Mouse (Mus musculus) c-Kit-negative CD71-positive TER-119-positive erythroid progenitor cells, embryonic 14.5 days (primary cell): Measurements from ENCODE around the gene Rnf17.

ENCODE experiments used
- DNase-seq: peaks from one replicate; pipeline ENCODE4 v3.0.0-alpha.2; 2013; ENCODE audit warnings: low read depth, low spot score

Gene Rnf17

GRCm38 (mm10) chr14:56506743-56507142 lies 104.4 kb downstream of the Rnf17 start:
- DNase-seq: no peak

GRCm38 (mm10) chr14:56512084-56512483 lies 109.7 kb downstream of the Rnf17 start:
- DNase-seq: no peak

- no peak for DNase-seq
Observed at GRCm38 (mm10) chr14:56514775-56515174, 112.4 kb downstream of the Rnf17 start.

- DNase-seq: no peak
Observed at GRCm38 (mm10) chr14:56530788-56531187, 128.4 kb downstream of the Rnf17 start.

- DNase-seq: no peak
Observed at GRCm38 (mm10) chr14:56544946-56545345, 142.6 kb downstream of the Rnf17 start.

GRCm38 (mm10) chr14:56545491-56545890 lies 143.1 kb downstream of the Rnf17 start:
- no peak for DNase-seq

- no peak for DNase-seq
Observed at GRCm38 (mm10) chr14:56550960-56551359, 148.6 kb downstream of the Rnf17 start.

GRCm38 (mm10) chr14:56552924-56553323 lies 150.5 kb downstream of the Rnf17 start:
- DNase-seq: no peak

- no peak for DNase-seq
Observed at GRCm38 (mm10) chr14:56553331-56553730, 150.9 kb downstream of the Rnf17 start.

- no peak for DNase-seq
Observed at GRCm38 (mm10) chr14:56554716-56555115, 152.3 kb downstream of the Rnf17 start.

GRCm38 (mm10) chr14:56559134-56559533 lies 156.8 kb downstream of the Rnf17 start:
- DNase-seq: no peak

- no peak for DNase-seq
Observed at GRCm38 (mm10) chr14:56567476-56567875, 165.1 kb downstream of the Rnf17 start.

GRCm38 (mm10) chr14:56569041-56569440 lies 166.7 kb downstream of the Rnf17 start:
- no peak for DNase-seq

GRCm38 (mm10) chr14:56571310-56572093 lies 169.1 kb downstream of the Rnf17 start:
- DNase-seq: peak; percentile 94

GRCm38 (mm10) chr14:56572546-56572945 lies 170.2 kb downstream of the Rnf17 start:
- no peak for DNase-seq
